Comparison of ENCODE assay signal across 15 mouse cellular contexts in genomic region chr2:45581549-45581925, GRCm38 (mm10).
DNase-seq lines count a peak whose midpoint lies in the region; ATAC-seq and TF ChIP-seq lines count a peak whose summit lies in the region.
"Had no signal": no experiment of that assay in that cellular context is flagged by ENCODE, and none has a peak within 500 bp of the region (broad histone marks: within the 10 kb centered on the region; RNA-seq: fewer than 3 reads in every experiment).

No protein-coding gene starts in this region.

- H3K4me3 ChIP-seq in kidney, postnatal 0 days (replicated peaks; ENCODE audit: low read depth, low read length) = no peak overlapping the region
- no peak overlapping the region for H3K4me3 ChIP-seq in myocyte
- no peak overlapping the region for H3K4me3 ChIP-seq in hindbrain, embryonic 13.5 days
- H3K4me3 ChIP-seq: hindbrain, embryonic 12.5 days; liver, embryonic 12.5 days had no signal

- H3K4me1 ChIP-seq in kidney, postnatal 0 days (replicated peaks; ENCODE audit: insufficient read depth, low read length) = no peaks in the 10 kb centered on the region
- no peaks in the 10 kb centered on the region for H3K4me1 ChIP-seq in hindbrain, embryonic 13.5 days (replicated peaks)
- H3K4me1 ChIP-seq: hindbrain, embryonic 12.5 days; liver, embryonic 12.5 days had no signal

- H3K79me2 ChIP-seq in myocyte (ENCODE audit: control insufficient read depth, insufficient read depth) = no peaks in the 10 kb centered on the region

- H3K4me2 ChIP-seq in kidney, postnatal 0 days (ENCODE audit: low read length) = no peak overlapping the region
- H3K4me2 ChIP-seq in myocyte (ENCODE audit: low read depth) = peak overlapping the region; percentile 67
- H3K4me2 ChIP-seq in hindbrain, embryonic 13.5 days = no peak overlapping the region
- H3K4me2 ChIP-seq: hindbrain, embryonic 12.5 days; liver, embryonic 12.5 days had no signal

- TF ChIP-seq CTCF in kidney, postnatal 0 days (IDR thresholded peaks at IDR 0.05; ENCODE audit: low read depth) = no peak

- no peaks in the 10 kb centered on the region for H3K36me3 ChIP-seq in kidney, postnatal 0 days (ENCODE audit: insufficient read depth, low read length)
- no peaks in the 10 kb centered on the region for H3K36me3 ChIP-seq in myocyte (ENCODE audit: control insufficient read depth, insufficient read depth)
- H3K36me3 ChIP-seq in hindbrain, embryonic 13.5 days = no peaks in the 10 kb centered on the region
- H3K36me3 ChIP-seq: G1E; hindbrain, embryonic 12.5 days; liver, embryonic 12.5 days had no signal

- H3K9ac ChIP-seq in kidney, postnatal 0 days (ENCODE audit: low read depth, low read length) = no peak overlapping the region
- H3K9ac ChIP-seq in hindbrain, embryonic 13.5 days = no peak overlapping the region
- H3K9ac ChIP-seq: hindbrain, embryonic 12.5 days; liver, embryonic 12.5 days had no signal

- H3K9me3 ChIP-seq in kidney, postnatal 0 days (replicated peaks; ENCODE audit: low read length) = no peaks in the 10 kb centered on the region
- H3K9me3 ChIP-seq in hindbrain, embryonic 13.5 days = no peaks in the 10 kb centered on the region
- H3K9me3 ChIP-seq: G1E; hindbrain, embryonic 12.5 days; liver, embryonic 12.5 days had no signal

- ATAC-seq in kidney, postnatal 0 days (replicated peaks; ENCODE audit: low FRiP score, low read depth) = no peak
- ATAC-seq in hindbrain, embryonic 13.5 days (ENCODE audit: low FRiP score) = no peak
- ATAC-seq: liver, embryonic 12.5 days had no signal

- peak; percentile 11 for DNase-seq in gastrocnemius, postnatal 10 days
- DNase-seq in gastrocnemius, adult 8-10 months (ENCODE audit: low spot score in 2 of 2) = no peak
- DNase-seq in kidney, postnatal 0 days (ENCODE audit: low spot score) = no peak
- DNase-seq in kidney, adult 18-20 months = no peak
- peak; percentile 10 for DNase-seq in ovary, postnatal 14 days (ENCODE audit: low spot score)
- DNase-seq in ovary, adult 18-20 months (ENCODE audit: low spot score) = no peak
- DNase-seq: cerebellum, adult 11 months; kidney, adult 11 months; layer of hippocampus, postnatal 36 days; thymus, postnatal 36 days had no signal

- H3K27ac ChIP-seq in kidney, postnatal 0 days = peak overlapping the region; percentile 21; the same call in 1 of the 2 replicates
- H3K27ac ChIP-seq in hindbrain, embryonic 13.5 days = no peak overlapping the region
- H3K27ac ChIP-seq: hindbrain, embryonic 12.5 days; liver, embryonic 12.5 days had no signal

- WGBS in kidney, postnatal 0 days = 74% methylated on average over 4 of the region's 4 CpGs
- 86% methylated on average over 4 of the region's 4 CpGs for WGBS in hindbrain, embryonic 13.5 days

- H3K27me3 ChIP-seq in kidney, postnatal 0 days (ENCODE audit: insufficient read depth, low read length) = no peaks in the 10 kb centered on the region
- no peaks in the 10 kb centered on the region for H3K27me3 ChIP-seq in myocyte (ENCODE audit: control insufficient read depth, insufficient read depth, insufficient read length)
- H3K27me3 ChIP-seq in hindbrain, embryonic 13.5 days = no peaks in the 10 kb centered on the region
- H3K27me3 ChIP-seq: hindbrain, embryonic 12.5 days; liver, embryonic 12.5 days had no signal

- no peak overlapping the region for H3ac ChIP-seq in myocyte (ENCODE audit: control insufficient read depth, insufficient read length)

- no peak for TF ChIP-seq POLR2A in myocyte (IDR thresholded peaks at IDR 0.05; ENCODE audit: insufficient read length, low read depth)

TF ChIP-seq in myocyte, 11 proteins besides CTCF, POLR2A, EP300 and RAD21:
- TF ChIP-seq USF1 (IDR thresholded peaks at IDR 0.05; ENCODE audit: low read depth) (no peak), MAX (IDR thresholded peaks at IDR 0.05; ENCODE audit: low read depth) (no peak), POLR2AphosphoS2 (IDR thresholded peaks at IDR 0.05; ENCODE audit: insufficient read length, low read depth) (no peak), TCF3 (IDR thresholded peaks at IDR 0.05; ENCODE audit: insufficient read length, low read depth) (no peak), REST (IDR thresholded peaks at IDR 0.05; ENCODE audit: insufficient read depth, insufficient read length) (no peak), E2F4 (IDR thresholded peaks at IDR 0.05; ENCODE audit: insufficient read depth) (no peak), TCF12 (IDR thresholded peaks at IDR 0.05; ENCODE audit: insufficient read depth, poor library complexity, severe bottlenecking) (no peak), CEBPB (IDR thresholded peaks at IDR 0.05; ENCODE audit: insufficient read depth, poor library complexity, severe bottlenecking) (no peak), SRF (IDR thresholded peaks at IDR 0.05; ENCODE audit: control insufficient read depth, insufficient read length, low read depth) (no peak), MYOG (IDR thresholded peaks at IDR 0.05; ENCODE audit: control insufficient read depth in 1 of 3, insufficient read depth in 1 of 3, insufficient read length in 2 of 3, low read depth in 2 of 3) (no peak), MYOD1 (IDR thresholded peaks at IDR 0.05; ENCODE audit: control insufficient read depth in 1 of 3, insufficient read length in 2 of 3, low read depth in 2 of 3) (no peak)
TF ChIP-seq in myocyte: peak in this region for 0.

Comparison
In these comparisons a context has a peak if more than half of its experiments do, and no peak if none do; other contexts are left out.
1. DNase-seq: peak in gastrocnemius, postnatal 10 days (single experiment) and ovary, postnatal 14 days (single experiment); none in gastrocnemius, adult 8-10 months (0 of 2), kidney, postnatal 0 days (single experiment), kidney, adult 18-20 months (single experiment) and ovary, adult 18-20 months (single experiment).